Mouse (Mus musculus) heart, adult 2 months (tissue): ENCODE results near the gene Ntrk3.

Experiments used
- CTCF ChIP-seq: fragments of 200-600 bp; IDR thresholded peaks from 2 replicates; pipeline ENCODE4 v1.8.1; 2022; ENCODE audit warnings: antibody characterized with exemption, mild to moderate bottlenecking, moderate library complexity
- EP300 ChIP-seq: fragments of 200-500 bp; IDR thresholded peaks from 2 replicates; pipeline ENCODE4 v1.6.1; 2011; ENCODE audit warnings: low read depth, low read length, control low read depth; ENCODE audit not compliant: insufficient read depth
- POLR2A ChIP-seq: fragments of 200-500 bp; IDR thresholded peaks from 2 replicates; pipeline ENCODE4 v1.6.1; 2011; ENCODE audit warnings: mild to moderate bottlenecking, low read depth, low read length, control low read depth; ENCODE audit not compliant: insufficient read depth

DNA sequence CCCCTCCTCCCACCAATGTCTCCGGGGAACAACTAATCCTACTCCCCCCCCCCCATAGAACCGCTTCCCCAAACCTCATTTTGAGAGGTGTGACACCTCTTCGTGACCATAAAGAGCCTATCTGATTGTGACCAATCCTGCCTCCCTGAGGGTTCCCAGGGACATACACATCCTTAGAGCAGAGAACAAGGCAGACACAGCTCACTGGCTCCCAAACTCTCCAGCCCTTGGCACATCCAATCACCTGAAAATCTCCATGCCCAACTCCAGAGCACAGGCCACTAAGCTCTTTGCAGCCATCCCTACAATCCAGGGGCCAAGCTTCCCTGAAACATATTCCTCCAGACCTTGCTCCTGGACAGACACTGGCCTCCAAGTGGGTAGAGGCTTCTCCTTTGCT is 162.3 kb downstream of the Ntrk3 start:
- no peak for TF ChIP-seq CTCF
- no peak for TF ChIP-seq POLR2A
- TF ChIP-seq EP300: no peak
